Mouse (Mus musculus): ENCODE data around the gene Foxp3. TPM values are rescaled to one million over a fixed set of nuclear protein-coding genes. Genes with fewer than 3 reads are reported as not detected.

Foxp3 gene
- not detected for total RNA-seq (2021)

DNA sequence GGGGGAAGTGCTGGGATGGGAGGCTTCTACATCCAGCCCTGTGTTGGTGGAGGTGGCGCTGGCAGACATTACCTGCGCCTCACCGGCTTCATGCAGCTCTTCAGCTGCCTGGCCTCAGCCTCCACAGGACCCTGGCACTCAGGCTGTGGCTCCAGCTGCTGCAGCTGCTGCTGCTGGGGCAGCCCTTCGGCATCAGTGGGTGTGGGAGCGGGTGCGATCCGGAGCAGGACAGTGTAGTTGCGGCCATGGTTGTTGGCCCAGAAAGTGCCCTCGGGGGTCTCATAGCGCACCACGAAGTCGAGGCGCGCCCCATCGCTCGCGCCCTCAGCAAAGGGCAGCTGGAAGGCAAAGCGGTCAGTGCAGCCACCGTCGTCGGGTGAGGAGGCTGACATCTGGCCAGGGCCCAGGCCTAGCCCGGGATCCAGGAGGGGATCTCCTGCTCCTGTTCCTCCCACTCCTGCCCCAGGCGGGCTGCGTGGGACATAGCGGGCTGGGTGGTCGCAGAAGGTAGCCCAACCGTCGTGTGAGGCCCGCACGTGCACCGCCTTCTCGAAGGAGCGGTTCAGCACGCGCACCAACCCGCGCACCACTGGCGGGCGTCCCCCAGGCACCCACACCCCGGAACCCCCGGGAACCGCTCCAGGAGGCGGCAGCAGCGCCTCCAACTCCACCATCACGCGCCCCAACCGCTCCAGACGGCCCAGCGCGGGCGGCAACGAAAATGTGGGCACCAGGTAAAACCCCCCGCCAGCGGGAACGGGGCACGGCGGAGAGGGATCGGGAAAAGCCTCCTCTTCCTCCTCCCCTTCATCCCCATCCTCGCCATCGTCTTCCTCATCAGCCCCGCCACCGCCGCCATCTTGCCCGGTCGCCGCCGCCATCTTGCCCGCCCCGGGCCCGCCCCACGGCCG, at the start of gene Foxp3:
Gene Foxp3 (plus strand): TSS at position 469 of the 911 bp plus-strand sequence.
- peak in 1 of 2 experiments; percentile 61 for DNase-seq (ENCODE audit: low spot score in 2 of 2)
- intact Hi-C loops (cut with DNase I) = loop anchor here (2.0 to 5.0 kb wide), 3 partner anchors 65 to 151 kb away; partner anchors contain the start of gene Syp

DNA sequence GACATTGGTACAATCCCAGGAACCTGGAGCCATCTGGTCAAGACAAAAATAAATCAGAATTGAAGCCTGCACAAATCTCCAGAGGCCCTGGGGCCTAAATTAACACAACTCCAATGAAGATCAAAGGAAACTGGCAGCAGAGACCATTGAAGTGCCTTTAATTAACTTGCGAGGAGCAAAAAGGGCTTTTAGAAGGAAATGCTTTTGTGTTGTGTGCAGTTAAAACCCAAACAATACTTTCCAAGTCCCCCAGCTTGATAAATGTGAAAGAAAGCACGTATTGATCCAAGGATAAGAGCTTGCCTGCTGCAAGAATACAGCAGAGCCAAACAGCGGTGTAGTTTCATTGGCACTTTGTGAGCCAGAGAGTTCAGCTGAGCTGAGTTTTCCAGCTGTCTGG, 48.5 kb upstream of the Foxp3 start:
- DNase-seq (ENCODE audit: low spot score in 2 of 2) = no peak
- intact Hi-C loops (cut with DNase I) = no loop called here

- DNase-seq (ENCODE audit: low spot score in 2 of 2) = peak in 1 of 2 experiments; percentile 56
- intact Hi-C loops (cut with DNase I) = no loop called here
Observed at GRCm38 (mm10) chrX:7553474-7553873, 20.0 kb upstream of the Foxp3 start.

DNA sequence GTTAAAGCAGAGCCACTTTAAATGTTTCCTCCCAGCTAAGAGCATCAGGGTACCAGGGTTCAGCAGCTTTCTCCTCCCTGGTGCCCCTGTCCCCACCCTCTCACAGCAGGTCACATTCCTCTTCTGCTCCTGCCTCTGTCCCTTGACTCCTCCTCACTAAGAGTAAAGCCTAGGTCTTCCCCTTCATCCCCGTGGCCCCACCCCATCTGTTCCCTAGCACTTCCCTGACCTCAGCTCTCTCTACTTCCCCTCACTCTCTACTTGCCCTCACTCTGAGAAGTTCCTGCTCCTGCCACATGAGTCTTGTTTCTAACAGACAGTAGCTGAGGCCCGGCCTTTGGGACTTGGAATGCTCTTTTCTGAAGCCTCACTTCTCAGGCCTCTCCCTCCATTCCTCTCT, 10.4 kb upstream of the Foxp3 start:
- intact Hi-C loops (cut with DNase I) = no loop called here

DNA sequence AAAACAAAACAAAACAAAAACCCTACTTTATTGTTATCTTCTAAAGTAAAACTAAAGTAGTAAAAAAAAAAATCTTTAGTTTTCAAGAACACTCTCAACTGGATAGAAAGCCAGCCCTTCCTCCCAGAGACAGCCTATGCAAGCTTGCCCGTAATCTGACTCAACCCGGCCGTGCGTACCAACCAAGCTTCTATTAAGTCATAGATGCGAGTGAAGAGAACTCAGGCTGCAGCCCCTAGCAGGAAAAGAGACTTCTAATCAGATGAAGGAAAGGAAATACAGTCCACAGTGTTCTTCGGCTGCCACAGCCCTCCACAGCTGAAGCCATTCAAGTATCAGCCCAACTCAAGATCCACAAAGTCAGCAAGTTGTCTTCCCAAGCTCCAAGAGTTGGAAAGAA, 7.1 kb upstream of the Foxp3 start:
- intact Hi-C loops (cut with DNase I) = no loop called here
- no peak for DNase-seq (ENCODE audit: low spot score in 2 of 2)

More for the DNA sequence above, 10.4 kb upstream of the Foxp3 start:
- no peak for DNase-seq (ENCODE audit: low spot score in 2 of 2)

DNA sequence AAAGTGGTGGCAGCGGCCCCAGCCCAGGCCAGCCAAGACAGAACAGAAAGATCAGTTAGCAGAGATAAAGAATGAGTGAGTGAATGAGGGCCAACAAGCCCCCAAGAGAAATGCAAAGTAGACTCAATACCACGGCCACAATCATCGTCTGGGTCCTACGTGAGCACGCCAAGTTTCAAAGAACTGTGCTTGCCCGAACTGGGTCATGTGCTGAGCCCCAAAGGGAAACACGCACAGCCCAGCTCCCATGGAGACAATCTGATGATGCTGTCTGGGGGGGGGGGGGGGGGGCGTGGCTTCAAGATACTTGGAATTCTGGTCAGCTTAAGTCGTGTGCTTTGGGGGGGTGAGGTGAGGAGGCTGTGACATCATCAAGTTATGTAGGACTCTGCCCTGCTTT, 6.0 kb upstream of the Foxp3 start:
- DNase-seq (ENCODE audit: low spot score in 2 of 2) = no peak
- intact Hi-C loops (cut with DNase I) = no loop called here

DNA sequence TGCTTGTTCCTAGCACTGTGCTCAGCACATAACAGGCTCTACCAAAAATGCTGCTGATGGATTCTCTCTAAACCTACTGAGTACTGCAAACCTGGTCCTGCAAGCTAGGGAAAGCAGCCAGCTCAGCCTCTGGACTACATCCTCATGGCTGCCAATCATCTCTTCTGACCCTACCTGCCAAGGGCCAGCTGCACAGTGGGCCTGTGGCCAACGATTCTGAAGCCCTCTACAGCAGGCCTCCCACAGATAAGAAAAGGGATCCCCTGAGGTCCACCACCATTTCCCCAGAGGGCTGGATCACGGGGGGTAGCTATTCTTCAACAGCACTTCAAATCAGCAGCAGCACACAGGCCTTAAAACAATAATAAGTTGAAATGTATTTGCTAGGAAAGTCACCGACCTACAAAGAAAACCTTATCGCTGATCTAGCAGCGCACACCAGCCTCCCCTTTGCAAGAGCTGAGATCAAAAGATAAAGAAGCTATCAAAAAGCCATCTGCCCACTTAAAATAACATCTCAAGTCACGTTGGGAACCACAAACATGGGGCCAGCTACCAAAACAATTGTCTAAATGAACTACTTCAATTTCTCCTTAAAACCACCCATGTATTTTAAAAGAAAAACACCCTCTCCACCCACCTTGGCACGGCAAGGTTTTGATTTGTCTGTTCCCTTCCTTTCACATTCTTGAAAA, 2.8 kb upstream of the Foxp3 start:
- intact Hi-C loops (cut with DNase I) = loop anchor here (5.0 kb wide), 2 partner anchors 98 to 148 kb away; no protein-coding TSS in a partner anchor
- DNase-seq (ENCODE audit: low spot score in 2 of 2) = no peak

DNA sequence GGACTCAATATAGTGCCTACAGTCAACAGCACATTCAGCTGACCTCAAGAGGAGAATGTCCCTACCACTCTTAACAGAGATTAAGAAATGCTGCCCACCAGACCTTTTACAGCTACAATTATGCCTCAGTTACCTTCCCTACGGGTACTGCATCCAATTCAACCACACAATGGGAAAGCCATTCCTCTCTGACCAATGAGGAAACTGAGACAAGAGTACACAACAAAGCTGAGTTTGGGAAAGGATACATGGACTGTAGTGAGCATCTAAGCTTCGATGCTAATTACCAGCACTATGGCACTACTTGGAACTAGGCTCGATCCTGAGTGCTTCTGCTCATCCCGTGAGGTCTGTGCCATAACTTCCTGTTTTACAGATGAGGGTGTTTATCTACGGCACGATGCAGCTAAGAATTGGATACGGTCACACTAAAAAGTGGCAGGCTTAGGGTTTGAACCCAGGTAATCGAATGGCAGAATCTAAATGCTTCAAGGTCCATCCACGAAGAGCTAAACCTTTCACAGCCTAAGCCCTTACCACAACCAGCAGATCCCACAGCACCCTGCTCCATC, 1.8 kb upstream of the Foxp3 start:
- DNase-seq (ENCODE audit: low spot score in 2 of 2) = no peak
- intact Hi-C loops (cut with DNase I) = loop anchor here (5.0 kb wide), 2 partner anchors 99 to 149 kb away; no protein-coding TSS in a partner anchor

- no peak for DNase-seq (ENCODE audit: low spot score in 2 of 2)
- intact Hi-C loops (cut with DNase I) = loop anchor here (5.0 kb wide), 2 partner anchors 100 to 150 kb away; no protein-coding TSS in a partner anchor
Observed at GRCm38 (mm10) chrX:7572466-7572865, 978 bp upstream of the Foxp3 start.

DNA sequence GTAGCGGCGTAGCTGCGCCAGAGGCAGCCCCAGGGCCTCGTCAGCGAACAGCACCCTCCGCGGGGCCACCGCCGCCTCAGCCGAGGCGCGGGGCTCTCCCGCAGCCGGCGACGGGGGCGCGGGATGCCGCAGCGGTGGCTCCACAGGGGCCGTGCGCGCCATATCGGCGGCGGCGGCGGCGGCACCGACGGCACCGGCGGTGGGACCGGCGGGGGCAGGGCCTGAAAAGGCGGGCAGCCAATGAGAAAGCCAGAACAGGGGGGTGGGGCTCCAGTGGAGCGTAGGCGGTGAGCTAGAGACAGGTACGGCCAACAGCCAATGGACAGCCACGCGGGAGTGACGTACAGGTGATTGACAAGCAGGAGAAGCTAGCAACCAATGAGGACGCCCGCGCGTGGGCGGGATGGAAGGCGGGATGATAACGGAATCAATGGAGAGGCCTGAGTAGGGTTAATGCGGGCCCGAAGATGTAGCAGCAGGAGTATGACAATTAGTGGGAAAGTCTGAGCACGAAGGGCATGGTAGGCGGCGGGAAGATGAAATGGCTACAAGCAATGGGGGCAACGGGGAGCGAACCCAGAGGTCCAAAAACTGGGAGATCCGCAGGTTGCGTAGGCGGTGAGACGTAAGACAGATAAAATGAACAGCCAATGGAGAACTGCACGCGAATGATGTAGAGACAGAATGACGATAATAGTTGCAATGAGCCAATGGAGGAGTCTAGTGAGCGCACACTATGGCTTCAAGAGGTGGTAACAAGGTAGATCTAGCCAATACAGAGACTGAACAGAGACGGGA, 842 bp downstream of the Foxp3 start, which contains the start of gene Ppp1r3f:
Gene Ppp1r3f (minus strand): TSS at position 197 of the 798 bp plus-strand sequence.
- peak; percentile 94 to 99 for DNase-seq (ENCODE audit: low spot score in 2 of 2)
- intact Hi-C loops (cut with DNase I) = loop anchor here (2.0 to 5.0 kb wide), 3 partner anchors 65 to 152 kb away; partner anchors contain the start of gene Syp

GRCm38 (mm10) chrX:7574885-7575231, 1.4 kb downstream of the Foxp3 start:
- peak; percentile 9 to 22 for DNase-seq (ENCODE audit: low spot score in 2 of 2)
- intact Hi-C loops (cut with DNase I) = loop anchor here (2.0 to 5.0 kb wide), 3 partner anchors 64 to 153 kb away; partner anchors contain the start of gene Syp

DNA sequence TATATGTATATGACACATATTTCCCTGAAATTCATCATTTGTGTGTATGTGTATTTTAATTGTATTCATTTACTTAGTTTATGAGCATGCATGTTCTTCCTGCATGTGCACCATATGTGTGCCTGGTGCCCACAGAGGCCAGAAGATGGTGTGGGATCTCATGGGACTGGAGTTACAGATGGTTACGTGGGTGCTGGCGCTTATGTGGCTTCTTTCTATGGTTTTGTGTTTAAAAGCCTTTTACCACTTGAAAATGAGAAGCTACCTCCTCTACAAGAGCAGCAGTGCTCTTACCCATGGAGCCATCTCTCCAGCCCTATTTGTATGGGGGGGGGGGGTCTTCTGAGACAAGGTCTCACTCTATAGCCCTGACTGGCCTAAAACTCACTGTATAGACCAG, 7.7 kb downstream of the Foxp3 start:
- DNase-seq (ENCODE audit: low spot score in 2 of 2) = peak in 1 of 2 experiments; percentile 54
- intact Hi-C loops (cut with DNase I) = no loop called here

- intact Hi-C loops (cut with DNase I) = no loop called here
Observed at GRCm38 (mm10) chrX:7583881-7584280, 10.4 kb downstream of the Foxp3 start.

GRCm38 (mm10) chrX:7586356-7586755, 12.9 kb downstream of the Foxp3 start:
- intact Hi-C loops (cut with DNase I) = no loop called here
- DNase-seq (ENCODE audit: low spot score in 2 of 2) = no peak

More at GRCm38 (mm10) chrX:7583881-7584280, 10.4 kb downstream of the Foxp3 start:
- no peak for DNase-seq (ENCODE audit: low spot score in 2 of 2)

DNA sequence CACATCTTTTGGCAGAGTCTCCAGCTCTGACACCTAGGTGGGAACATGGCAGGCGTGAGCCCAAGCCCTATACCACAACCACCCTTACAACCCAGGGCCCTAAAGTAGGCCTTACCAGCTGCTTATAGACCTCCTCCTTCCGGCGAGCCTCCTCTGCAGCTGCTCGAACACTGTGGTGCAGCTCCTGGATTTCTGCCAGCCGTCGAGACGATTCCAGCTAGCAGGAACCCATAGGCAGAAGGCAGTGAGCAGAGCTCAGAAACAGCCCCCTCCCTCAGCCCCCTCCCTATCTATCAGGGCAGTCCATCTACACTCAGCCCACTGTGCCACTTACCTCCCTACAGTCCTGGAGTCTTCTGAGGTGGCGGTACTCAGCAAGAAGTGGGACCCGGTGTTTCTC, 21.9 kb downstream of the Foxp3 start:
- DNase-seq (ENCODE audit: low spot score in 2 of 2) = peak in 1 of 2 experiments; percentile 28
- intact Hi-C loops (cut with DNase I) = no loop called here

DNA sequence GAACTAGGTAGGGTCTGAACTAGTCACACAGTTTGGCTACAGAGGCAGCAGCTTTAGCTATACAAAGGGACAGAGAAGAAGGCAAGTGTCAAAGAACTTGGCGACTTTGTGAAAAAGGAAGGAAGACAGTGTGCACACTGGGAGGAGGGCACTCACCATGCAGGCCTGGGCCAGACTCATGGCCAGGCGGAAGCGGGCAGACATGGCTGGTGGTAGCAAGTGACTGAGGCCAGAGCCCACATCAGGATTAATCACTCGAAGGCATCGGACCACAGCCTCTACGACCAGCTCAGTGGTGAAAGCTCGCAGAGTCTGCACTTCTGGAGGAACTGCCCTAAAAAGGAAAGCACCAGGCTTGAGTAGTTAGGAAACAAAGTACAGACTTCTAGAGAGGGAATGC, 30.6 kb downstream of the Foxp3 start:
- intact Hi-C loops (cut with DNase I) = no loop called here
- DNase-seq (ENCODE audit: low spot score in 2 of 2) = no peak

- DNase-seq (ENCODE audit: low spot score in 2 of 2) = peak; percentile 81 to 93
- intact Hi-C loops (cut with DNase I) = no loop called here
Observed at GRCm38 (mm10) chrX:7604879-7605574, 31.6 kb downstream of the Foxp3 start, which contains the start of gene Ccdc22. Gene Ccdc22, minus strand, starts transcription at chrX:7605517.

GRCm38 (mm10) chrX:7605575-7605941, 32.1 kb downstream of the Foxp3 start:
- DNase-seq (ENCODE audit: low spot score in 2 of 2) = no peak
- intact Hi-C loops (cut with DNase I) = no loop called here

DNA sequence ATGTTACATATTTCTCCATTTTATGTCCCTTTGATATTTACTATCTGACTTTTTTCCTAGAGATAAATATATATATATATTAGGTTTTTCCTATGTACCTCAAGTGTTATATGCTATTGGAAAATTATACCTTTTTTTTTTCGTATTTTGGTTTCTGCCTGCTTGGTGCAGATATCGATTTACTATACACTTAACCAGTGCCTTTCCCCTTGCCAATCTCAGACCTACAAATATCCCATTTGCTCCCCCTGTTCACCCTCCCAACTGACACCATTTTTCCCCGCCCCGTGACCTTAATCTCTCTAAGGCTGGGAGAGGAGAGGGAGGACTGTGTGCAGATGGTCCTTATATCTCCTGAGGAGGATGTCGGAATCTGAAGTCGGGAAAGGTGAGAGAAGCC, 33.3 kb downstream of the Foxp3 start, which contains the start of gene Cacna1f:
Gene Cacna1f (plus strand): TSS at position 301 of the 400 bp plus-strand sequence.
- intact Hi-C loops (cut with DNase I) = no loop called here
- DNase-seq (ENCODE audit: low spot score in 2 of 2) = no peak
